Mouse (Mus musculus): ENCODE data around the gene Cdkn3. TPM values are rescaled to one million over a fixed set of nuclear protein-coding genes. Genes with fewer than 3 reads are reported as not detected.
"Not testable (repeated sequence)": the region's sequence is repeated elsewhere in the genome, so short reads cannot be mapped to it uniquely, and the experiment has no call there.

Gene Cdkn3
- polyA plus RNA-seq, 1 experiment from 2014 or later: 8.6 TPM

DNA sequence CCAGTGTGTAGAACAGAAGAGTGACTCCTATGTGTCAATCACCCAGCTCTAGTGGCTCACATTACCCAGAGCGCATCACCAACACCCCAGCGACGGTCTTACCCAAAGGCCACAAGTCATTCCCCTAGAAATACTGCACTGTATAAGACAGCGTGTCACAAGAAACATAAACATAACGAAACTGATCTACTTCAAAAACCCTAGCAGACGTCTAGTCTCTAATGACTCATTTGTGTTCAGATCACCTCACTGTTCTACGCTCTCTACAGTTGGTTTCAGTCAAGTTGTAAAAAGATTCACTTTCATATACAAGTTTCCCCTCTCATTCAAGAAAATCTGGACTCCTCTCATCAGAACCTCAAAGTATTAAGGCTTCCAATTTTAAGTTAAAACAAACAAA, 58.4 kb downstream of the Cdkn3 start:
- no peak for ATAC-seq (replicated peaks)
- H3K27ac ChIP-seq: no peak overlapping the region
- H3K9ac ChIP-seq: no peak overlapping the region
- peaks cover 23% of the 10 kb centered on the region for H3K4me1 ChIP-seq
- H3K27me3 ChIP-seq (replicated peaks): no peaks in the 10 kb centered on the region
- no peaks in the 10 kb centered on the region for H3K9me3 ChIP-seq
- no peak overlapping the region for H3K4me3 ChIP-seq
- WGBS: 94% methylated on average over 7 of the region's 7 CpGs
- H3K36me3 ChIP-seq (replicated peaks): peaks cover 3% of the 10 kb centered on the region; the same call in 1 of the 2 replicates
- no peak overlapping the region for H3K4me2 ChIP-seq

DNA sequence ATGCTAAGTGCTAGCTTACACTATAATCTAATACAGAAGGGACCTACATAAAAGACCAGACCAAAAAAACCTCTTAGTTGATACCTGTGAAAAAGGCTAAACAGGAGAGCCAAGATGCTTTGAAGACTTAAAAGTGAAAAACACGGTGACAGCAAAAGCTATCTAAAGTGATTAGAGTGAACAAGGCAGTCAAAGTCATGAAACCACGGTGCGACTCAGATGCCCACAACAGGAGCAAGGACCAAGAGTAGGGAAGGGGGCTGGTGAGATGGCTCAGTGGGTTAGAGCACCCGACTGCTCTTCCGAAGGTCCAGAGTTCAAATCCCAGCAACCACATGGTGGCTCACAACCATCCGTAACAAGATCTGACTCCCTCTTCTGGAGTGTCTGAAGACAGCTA, 59.6 kb downstream of the Cdkn3 start:
- H3K4me3 ChIP-seq; H3K27ac ChIP-seq; H3K9ac ChIP-seq; H3K36me3 ChIP-seq (replicated peaks); ATAC-seq (replicated peaks); H3K27me3 ChIP-seq (replicated peaks); H3K4me2 ChIP-seq; H3K9me3 ChIP-seq: not testable (repeated sequence)
- 97% methylated on average over 6 of the region's 6 CpGs for WGBS
- H3K4me1 ChIP-seq: peaks cover 23% of the 10 kb centered on the region

Other genes starting within 250 kb of the Cdkn3 start
- 165 and 170 TPM in 2 replicates for gene Cnih1, start 27.9 kb downstream of the Cdkn3 start, polyA plus RNA-seq (2015; fragmentation: Nextera tagmentation; extraction: Ambion mirVana)
- 113 and 125 TPM in 2 replicates for gene Gmfb, start 61.7 kb downstream of the Cdkn3 start, polyA plus RNA-seq (2015; fragmentation: Nextera tagmentation; extraction: Ambion mirVana)
- 17.9 and 20.1 TPM in 2 replicates for gene Cgrrf1, start 71.6 kb downstream of the Cdkn3 start, polyA plus RNA-seq (2015; fragmentation: Nextera tagmentation; extraction: Ambion mirVana)
- gene Samd4, start 122.3 kb downstream of the Cdkn3 start, polyA plus RNA-seq (2015; fragmentation: Nextera tagmentation; extraction: Ambion mirVana): 4.2 and 4.5 TPM in 2 replicates